Mouse (Mus musculus): ENCODE measurements at regions not wholly inside any gene's neighbourhood (a gene's known extent, or its start where the extent isn't known, plus 50 kb on each side); places are given as distances from the start of the nearest gene placed in this dataset.
"Not testable (repeated sequence)": the region's sequence is repeated elsewhere in the genome, so short reads cannot be mapped to it uniquely, and the experiment has no call there.

DNA sequence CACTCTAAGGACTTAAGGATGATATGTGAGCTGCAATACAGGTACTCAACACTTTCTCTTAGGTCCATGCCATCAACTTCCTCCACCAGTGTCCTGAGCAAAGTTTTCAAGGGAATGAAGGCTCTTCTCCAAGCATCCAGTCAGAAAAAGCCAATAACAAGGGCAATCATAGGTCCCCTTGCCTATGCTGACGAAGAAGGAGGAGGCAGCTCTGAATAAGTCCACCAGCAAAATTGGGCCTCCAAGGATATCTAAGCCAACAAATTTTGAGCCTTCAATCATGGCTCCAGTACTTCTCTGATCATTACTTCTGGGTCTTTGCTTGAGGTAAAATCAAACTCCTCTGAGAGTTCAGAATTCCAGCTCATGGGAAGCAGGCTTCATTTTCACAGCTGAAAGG is 293.1 kb downstream of the Snurf start:
- WGBS, result 64% methylated on average over 1 of the region's 1 CpGs
- H3K36me3 ChIP-seq (ENCODE audit: control insufficient read depth, insufficient read depth, low read length); H3K27ac ChIP-seq (ENCODE audit: control insufficient read depth, insufficient read depth, low read length); H3K4me1 ChIP-seq (replicated peaks; ENCODE audit: control insufficient read depth, insufficient read depth, low read length); H3K4me3 ChIP-seq (ENCODE audit: control insufficient read depth, insufficient read depth, low read length); H3K27me3 ChIP-seq (ENCODE audit: control insufficient read depth, insufficient read depth, low read length): not testable (repeated sequence)
- DNase-seq, result peak; percentile 6
